ENCODE assay signal across 22 mouse cellular contexts in genomic region chr6:100667644-100668043, GRCm38 (mm10). TPM values are rescaled to one million over a fixed set of nuclear protein-coding genes. Genes with fewer than 3 reads are reported as not detected.
DNase-seq lines count a peak whose midpoint lies in the region; ATAC-seq and TF ChIP-seq lines count a peak whose summit lies in the region.
"Had no signal": no experiment of that assay in that cellular context is flagged by ENCODE, and none has a peak within 500 bp of the region (broad histone marks: within the 10 kb centered on the region; RNA-seq: fewer than 3 reads in every experiment).

No protein-coding gene starts in this region.

- no peak for ATAC-seq in forebrain, postnatal 0 days
- ATAC-seq in forebrain, embryonic 14.5 days, result no peak
- ATAC-seq in megakaryocyte-erythroid progenitor cell, adult 5-6 weeks (replicated peaks; ENCODE audit: low FRiP score, low TSS enrichment, poor library complexity, severe bottlenecking), result no peak
- ATAC-seq: forebrain, embryonic 16.5 days; intestine, embryonic 16.5 days had no signal

- no peaks in the 10 kb centered on the region for H3K27me3 ChIP-seq in forebrain, postnatal 0 days (ENCODE audit: insufficient read depth, low read length)
- no peaks in the 10 kb centered on the region for H3K27me3 ChIP-seq in forebrain, embryonic 14.5 days (replicated peaks; ENCODE audit: control insufficient read depth, insufficient read depth, low read length)
- H3K27me3 ChIP-seq: heart, embryonic 13.5 days had no signal

- DNase-seq in forebrain, postnatal 0 days, result no peak
- no peak for DNase-seq in forebrain, embryonic 14.5 days (ENCODE audit: low spot score)
- no peak for DNase-seq in left cerebral cortex, adult 2 months (ENCODE audit: extremely low spot score in 1 of 2, low spot score in 2 of 2)
- DNase-seq in left cerebral cortex, postnatal 14 days (ENCODE audit: low spot score in 2 of 2), result no peak
- DNase-seq in testis, postnatal 10 days (ENCODE audit: low spot score), result peak; percentile 20
- no peak for DNase-seq in testis, postnatal 14 days (ENCODE audit: low spot score)
- DNase-seq in neural tube, embryonic 10.5 days (ENCODE audit: extremely low spot score, low spot score), result no peak
- DNase-seq: adrenal gland, adult 8-10 months; B cell, adult 2 months; cerebellum, adult 8-10 months; left cerebral cortex, postnatal 4 days; right cerebral cortex, adult 18-20 months; thymus, adult 18-20 months; thymus, postnatal 4 days had no signal

- peaks cover 22% of the 10 kb centered on the region for H3K36me3 ChIP-seq in forebrain, postnatal 0 days (ENCODE audit: insufficient read depth)
- peaks cover 26% of the 10 kb centered on the region for H3K36me3 ChIP-seq in forebrain, embryonic 14.5 days (ENCODE audit: control insufficient read depth, insufficient read depth, low read length)

- H3K4me1 ChIP-seq in forebrain, postnatal 0 days (ENCODE audit: insufficient read depth), result no peaks in the 10 kb centered on the region
- H3K4me1 ChIP-seq in forebrain, embryonic 14.5 days (ENCODE audit: control insufficient read depth, insufficient read depth, low read length), result no peaks in the 10 kb centered on the region

- no peak overlapping the region for H3K27ac ChIP-seq in forebrain, postnatal 0 days (ENCODE audit: low read depth, low read length)
- no peak overlapping the region for H3K27ac ChIP-seq in forebrain, embryonic 14.5 days (ENCODE audit: low read depth, low read length)
- H3K27ac ChIP-seq in left cerebral cortex, adult 2 months, result no peak overlapping the region
- H3K27ac ChIP-seq: heart, embryonic 13.5 days; hindbrain, embryonic 13.5 days; neural tube, embryonic 13.5 days had no signal

- intact Hi-C loops in left cerebral cortex, adult 2 months (cut with DNase I), result no loop called here
- intact Hi-C loops in left cerebral cortex, postnatal 14 days (cut with DNase I), result no loop called here

- H3K9ac ChIP-seq in forebrain, postnatal 0 days, result no peak overlapping the region
- no peak overlapping the region for H3K9ac ChIP-seq in forebrain, embryonic 14.5 days (ENCODE audit: low read length)
- H3K9ac ChIP-seq: heart, embryonic 13.5 days; hindbrain, embryonic 13.5 days; neural tube, embryonic 13.5 days had no signal

- no peak overlapping the region for H3K4me3 ChIP-seq in forebrain, postnatal 0 days (ENCODE audit: low read depth, low read length)
- no peak overlapping the region for H3K4me3 ChIP-seq in forebrain, embryonic 14.5 days (ENCODE audit: low read depth, low read length)
- H3K4me3 ChIP-seq in left cerebral cortex, adult 2 months, result no peak overlapping the region
- H3K4me3 ChIP-seq: heart, embryonic 13.5 days; hindbrain, embryonic 13.5 days; neural tube, embryonic 13.5 days had no signal

- no peaks in the 10 kb centered on the region for H3K9me3 ChIP-seq in forebrain, postnatal 0 days (ENCODE audit: low read length)
- no peaks in the 10 kb centered on the region for H3K9me3 ChIP-seq in forebrain, embryonic 14.5 days (replicated peaks; ENCODE audit: control insufficient read depth, low read length)
- H3K9me3 ChIP-seq: heart, embryonic 13.5 days; hindbrain, embryonic 13.5 days; neural tube, embryonic 13.5 days had no signal

- no peak overlapping the region for H3K4me2 ChIP-seq in forebrain, postnatal 0 days (ENCODE audit: low read depth)
- H3K4me2 ChIP-seq in forebrain, embryonic 14.5 days (ENCODE audit: low read length), result no peak overlapping the region
- H3K4me2 ChIP-seq: heart, embryonic 13.5 days; hindbrain, embryonic 13.5 days; liver, embryonic 11.5 days; midbrain, embryonic 11.5 days; neural tube, embryonic 13.5 days had no signal

- peak; percentile 40 for TF ChIP-seq CTCF in forebrain, postnatal 0 days (IDR thresholded peaks at IDR 0.05; ENCODE audit: low read depth)
- TF ChIP-seq CTCF in left cerebral cortex, adult 2 months (IDR thresholded peaks at IDR 0.05), result peak; percentile 23

- 92% methylated on average over 8 of the region's 8 CpGs for WGBS in forebrain, postnatal 0 days
- 89% methylated on average over 8 of the region's 8 CpGs for WGBS in forebrain, embryonic 14.5 days

RNA-seq across cellular contexts. Expression of gene Shq1, which starts 3.3 kb away (rescaled TPM):
- total RNA-seq in forebrain, postnatal 0 days (2014; rRNA removed), result 4.6 and 6.2 TPM in 2 replicates
- polyA plus RNA-seq in forebrain, postnatal 0 days (2015; fragmentation: Nextera tagmentation; extraction: Ambion mirVana), result 5.2 and 5.9 TPM in 2 replicates
- polyA plus RNA-seq in forebrain, embryonic 14.5 days (2014; fragmentation: Nextera tagmentation; extraction: Ambion mirVana), result 13.1 and 14.2 TPM in 2 replicates
- 1 to 10 TPM; 5.8 to 6.7 TPM for total RNA-seq in left cerebral cortex, adult 2 months (2021)
- total RNA-seq in left cerebral cortex, postnatal 14 days (2021), result 1 to 10 TPM; 5.3 to 7.0 TPM
- 13.0 and 20.7 TPM in 2 replicates for total RNA-seq in megakaryocyte-erythroid progenitor cell, adult 5-6 weeks (2014; fragmentation: Nextera tagmentation)
- total RNA-seq in megakaryocyte-erythroid progenitor cell, adult 5-6 weeks (2017), result 15.1 and 18.4 TPM in 2 replicates

RNA-seq across cellular contexts. Expression of gene Gxylt2, which starts 36.9 kb away (rescaled TPM):
- total RNA-seq in forebrain, postnatal 0 days (2014; rRNA removed), result 1.3 and 2.9 TPM in 2 replicates
- polyA plus RNA-seq in forebrain, postnatal 0 days (2015; fragmentation: Nextera tagmentation; extraction: Ambion mirVana), result 1.1 and 1.8 TPM in 2 replicates
- polyA plus RNA-seq in forebrain, embryonic 14.5 days (2014; fragmentation: Nextera tagmentation; extraction: Ambion mirVana), result 0.81 and 1.0 TPM in 2 replicates
- total RNA-seq in left cerebral cortex, adult 2 months (2021), result 1 to 10 TPM; 1.2 to 1.6 TPM
- 1 to 10 TPM; 1.8 to 1.9 TPM for total RNA-seq in left cerebral cortex, postnatal 14 days (2021)
- not detected in 2 replicates for total RNA-seq in megakaryocyte-erythroid progenitor cell, adult 5-6 weeks (2014; fragmentation: Nextera tagmentation)
- not detected in 2 replicates for total RNA-seq in megakaryocyte-erythroid progenitor cell, adult 5-6 weeks (2017)
